Mouse (Mus musculus): Measurements from ENCODE around the gene Shld2. TPM values are rescaled to one million over a fixed set of nuclear protein-coding genes. Genes with fewer than 3 reads are reported as not detected.
"Not testable (repeated sequence)": the region's sequence is repeated elsewhere in the genome, so short reads cannot be mapped to it uniquely, and the experiment has no call there.

The Shld2 gene
- polyA plus RNA-seq, 1 experiment from 2014 or later = 9.0 TPM

- H3K9me3 ChIP-seq; H3K27ac ChIP-seq; DNase-seq (ENCODE audit: low spot score); H3K4me3 ChIP-seq; H3K27me3 ChIP-seq (ENCODE audit: insufficient read depth, poor library complexity, severe bottlenecking): not testable (repeated sequence)
- H3K4me1 ChIP-seq = peaks cover 18% of the 10 kb centered on the region
- 87% methylated on average over 8 of the region's 8 CpGs for WGBS
- peaks cover 14% of the 10 kb centered on the region for H3K36me3 ChIP-seq
These were observed 4.1 kb upstream of the Shld2 start for GRCm38 (mm10) chr14:34314383-34314782.

- H3K4me1 ChIP-seq = peaks cover 18% of the 10 kb centered on the region
- no peaks in the 10 kb centered on the region for H3K27me3 ChIP-seq (ENCODE audit: insufficient read depth, poor library complexity, severe bottlenecking)
- WGBS = 54% methylated on average over 3 of the region's 3 CpGs
- H3K36me3 ChIP-seq = peaks cover 8% of the 10 kb centered on the region; the same call in 1 of the 2 replicates
- H3K9me3 ChIP-seq = no peaks in the 10 kb centered on the region
- H3K4me3 ChIP-seq = no peak overlapping the region
- DNase-seq (ENCODE audit: low spot score) = no peak
- no peak overlapping the region for H3K27ac ChIP-seq
These were observed 3.3 kb upstream of the Shld2 start for GRCm38 (mm10) chr14:34313612-34314011.

DNA sequence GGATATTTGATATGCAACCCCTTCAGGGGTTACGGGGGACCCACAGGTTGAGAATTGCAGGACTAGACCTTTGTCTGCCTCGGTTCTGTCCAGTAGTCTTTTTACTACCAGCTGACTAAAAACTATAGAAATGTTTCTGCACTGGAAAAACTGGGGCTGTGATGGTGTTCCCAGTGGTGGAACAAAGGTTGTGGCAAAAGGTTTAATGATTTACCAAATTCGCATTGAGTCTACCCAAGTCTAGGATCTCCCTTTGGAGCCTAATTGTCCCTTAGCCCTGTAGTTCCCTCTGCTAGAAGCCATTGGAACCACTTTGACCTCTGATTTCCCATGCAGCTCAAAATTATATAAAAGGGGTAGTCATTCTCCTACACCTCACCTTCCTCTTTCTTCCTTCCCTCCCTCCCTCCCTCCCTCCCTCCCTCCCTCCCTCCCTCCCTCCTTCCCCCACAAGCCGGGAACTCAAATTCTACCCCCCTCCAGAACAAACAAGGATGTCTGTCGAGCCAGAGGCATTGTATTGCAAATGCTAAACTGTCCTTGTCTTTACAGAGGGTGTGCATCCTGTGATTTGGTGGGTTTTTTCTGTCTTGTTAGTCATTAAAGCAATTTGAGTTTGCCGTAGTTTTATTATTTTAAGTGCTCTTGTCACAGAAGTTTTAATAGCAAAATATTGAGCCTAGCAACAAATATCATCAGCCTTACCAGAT lies 2.2 kb upstream of the Shld2 start:
- Histone ChIP-seq H3K36me3 (peaks cover 5% of the 10 kb centered on the region; the same call in 1 of the 2 replicates), H3K27ac (no peak overlapping the region), H3K27me3 (ENCODE audit: insufficient read depth, poor library complexity, severe bottlenecking) (no peaks in the 10 kb centered on the region), H3K4me3 (peak overlapping the region; percentile 95), H3K9me3 (no peaks in the 10 kb centered on the region), H3K4me1 (peaks cover 18% of the 10 kb centered on the region)
- no peak for DNase-seq (ENCODE audit: low spot score)
- WGBS = 29% methylated on average over 5 of the region's 6 CpGs

DNA sequence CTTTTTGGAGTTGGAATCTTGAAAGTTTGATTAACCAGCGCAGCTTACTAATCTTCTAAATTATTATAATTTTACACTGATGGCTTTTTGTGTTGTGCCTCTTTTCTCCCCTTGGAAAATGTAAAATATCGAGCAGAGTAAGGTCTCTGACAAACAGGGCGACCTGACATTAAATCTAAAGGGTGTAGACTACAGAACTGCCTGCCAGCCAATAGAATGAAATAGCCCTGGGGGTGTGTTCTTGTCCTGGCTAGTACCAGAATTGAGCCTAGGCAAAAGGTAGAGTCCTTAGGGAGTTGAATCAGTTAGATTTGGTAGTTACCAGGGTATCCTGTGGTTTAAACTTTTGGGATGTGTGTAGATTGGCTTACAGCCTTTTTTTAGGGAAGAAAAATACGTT lies 1.4 kb upstream of the Shld2 start:
- Histone ChIP-seq H3K27ac (peak overlapping the region; percentile 98), H3K36me3 (peaks cover 3% of the 10 kb centered on the region; the same call in 1 of the 2 replicates), H3K9me3 (no peaks in the 10 kb centered on the region), H3K4me1 (peaks cover 18% of the 10 kb centered on the region), H3K4me3 (peak overlapping the region; percentile 95), H3K27me3 (ENCODE audit: insufficient read depth, poor library complexity, severe bottlenecking) (no peaks in the 10 kb centered on the region)
- DNase-seq (ENCODE audit: low spot score) = no peak
- WGBS = 2% methylated on average over 4 of the region's 4 CpGs

- peak overlapping the region; percentile 95 for H3K4me3 ChIP-seq
- H3K36me3 ChIP-seq = peaks cover 3% of the 10 kb centered on the region; the same call in 1 of the 2 replicates
- DNase-seq (ENCODE audit: low spot score) = peak; percentile 77
- WGBS = under 1% methylated on average over 47 of the region's 47 CpGs
- H3K27me3 ChIP-seq (ENCODE audit: insufficient read depth, poor library complexity, severe bottlenecking) = no peaks in the 10 kb centered on the region
- H3K9me3 ChIP-seq = no peaks in the 10 kb centered on the region
- H3K27ac ChIP-seq = peak overlapping the region; percentile 98
- H3K4me1 ChIP-seq = peaks cover 18% of the 10 kb centered on the region
These were observed 833 bp upstream of the Shld2 start for GRCm38 (mm10) chr14:34311021-34311631.

GRCm38 (mm10) chr14:34309907-34310233 lies 423 bp downstream of the Shld2 start:
- Histone ChIP-seq H3K9me3 (no peaks in the 10 kb centered on the region), H3K27me3 (ENCODE audit: insufficient read depth, poor library complexity, severe bottlenecking) (no peaks in the 10 kb centered on the region), H3K4me3 (peak overlapping the region; percentile 95), H3K27ac (peak overlapping the region; percentile 98), H3K4me1 (peaks cover 18% of the 10 kb centered on the region), H3K36me3 (peaks cover 3% of the 10 kb centered on the region; the same call in 1 of the 2 replicates)
- no peak for DNase-seq (ENCODE audit: low spot score)
- 10% methylated on average over 5 of the region's 5 CpGs for WGBS

- Histone ChIP-seq H3K9me3 (no peaks in the 10 kb centered on the region), H3K4me3 (peak overlapping the region; percentile 95; the same call in 1 of the 2 replicates), H3K27ac (peak overlapping the region; percentile 98; the same call in 1 of the 2 replicates), H3K27me3 (ENCODE audit: insufficient read depth, poor library complexity, severe bottlenecking) (no peaks in the 10 kb centered on the region), H3K4me1 (peaks cover 18% of the 10 kb centered on the region), H3K36me3 (peaks cover 3% of the 10 kb centered on the region; the same call in 1 of the 2 replicates)
- WGBS = 91% methylated on average over 4 of the region's 4 CpGs
- DNase-seq (ENCODE audit: low spot score) = no peak
These were observed 1.0 kb downstream of the Shld2 start for GRCm38 (mm10) chr14:34309266-34309665.

- Histone ChIP-seq H3K36me3 (peaks cover 4% of the 10 kb centered on the region; the same call in 1 of the 2 replicates), H3K9me3 (no peaks in the 10 kb centered on the region), H3K4me3 (no peak overlapping the region), H3K27ac (no peak overlapping the region), H3K27me3 (ENCODE audit: insufficient read depth, poor library complexity, severe bottlenecking) (no peaks in the 10 kb centered on the region), H3K4me1 (0 out of 2 replicates have a peak, but pooled peaks cover 6% of the 10 kb centered on the region)
- peak; percentile 39 for DNase-seq (ENCODE audit: low spot score)
- WGBS = 31% methylated on average over 5 of the region's 5 CpGs
These were observed 7.0 kb downstream of the Shld2 start for GRCm38 (mm10) chr14:34303265-34303680.

DNA sequence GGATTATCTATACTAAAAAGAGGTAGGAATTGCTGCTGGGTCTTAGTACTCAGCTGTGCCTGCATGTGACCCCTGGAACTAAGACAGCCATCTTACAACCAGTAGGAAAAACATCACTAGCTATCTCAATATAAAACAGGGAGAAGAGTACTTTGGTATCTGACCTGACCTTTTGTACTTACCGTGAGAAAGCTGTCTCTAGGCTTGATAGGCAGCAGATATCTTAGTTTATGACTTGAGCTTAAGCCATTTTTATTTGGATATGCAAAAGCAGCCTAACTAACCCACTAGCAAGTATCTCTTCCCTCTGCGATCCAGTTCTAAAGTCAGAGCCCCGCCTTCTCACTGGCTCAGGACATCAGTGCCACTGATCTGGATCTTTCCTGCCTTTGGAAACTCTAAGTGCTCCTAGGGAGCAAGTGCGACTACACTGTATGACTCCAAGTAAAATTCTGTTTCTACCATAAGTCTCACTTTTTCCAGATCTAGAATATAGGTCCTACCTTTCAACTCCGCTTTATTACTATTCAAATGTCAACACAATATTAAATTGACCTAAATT lies 7.5 kb downstream of the Shld2 start:
- Histone ChIP-seq H3K4me3 (no peak overlapping the region), H3K27me3 (ENCODE audit: insufficient read depth, poor library complexity, severe bottlenecking) (no peaks in the 10 kb centered on the region), H3K4me1 (peaks cover 7% of the 10 kb centered on the region), H3K9me3 (no peaks in the 10 kb centered on the region), H3K36me3 (peaks cover 4% of the 10 kb centered on the region; the same call in 1 of the 2 replicates), H3K27ac (no peak overlapping the region)
- WGBS = 68% methylated on average over 5 of the region's 5 CpGs
- DNase-seq (ENCODE audit: low spot score) = no peak

DNA sequence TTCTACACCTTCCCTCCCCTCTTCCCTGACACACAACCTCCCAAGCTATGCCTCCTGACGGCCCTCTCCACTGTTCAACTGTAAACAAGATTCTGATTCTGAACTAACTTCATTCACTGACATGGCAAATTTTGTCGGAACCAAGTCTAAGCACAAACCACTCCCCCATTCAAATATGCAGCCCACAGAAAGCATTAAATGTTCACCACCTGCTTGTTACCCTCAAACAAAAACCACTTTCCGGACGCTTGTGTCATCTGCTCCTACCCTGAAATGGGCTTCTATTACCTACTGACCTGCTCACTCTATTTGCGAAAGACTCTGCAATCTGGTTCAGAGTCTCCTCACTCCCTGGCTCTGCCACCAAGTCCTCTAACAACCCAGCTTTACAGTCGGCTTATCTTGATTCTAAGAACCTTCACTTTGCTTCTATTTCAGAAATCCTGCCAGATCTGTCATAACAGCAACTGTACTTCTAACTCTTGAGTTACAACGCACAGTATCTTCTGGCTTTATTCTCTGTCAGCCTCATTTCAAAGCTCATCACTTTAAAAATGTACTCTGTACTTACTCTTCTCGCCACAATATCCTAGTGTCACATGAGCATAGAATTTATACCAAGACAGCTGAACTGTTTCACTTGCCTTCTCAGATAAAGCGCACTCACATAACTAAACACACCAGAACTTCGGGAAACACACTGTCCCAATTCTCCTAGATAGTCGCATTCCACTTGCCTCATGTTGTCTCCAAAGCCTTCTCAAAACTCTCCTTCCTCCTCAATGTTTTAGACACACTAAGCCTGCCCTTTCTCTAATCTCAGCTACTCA lies 11.2 kb downstream of the Shld2 start:
- no peaks in the 10 kb centered on the region for H3K27me3 ChIP-seq (ENCODE audit: insufficient read depth, poor library complexity, severe bottlenecking)
- peaks cover 4% of the 10 kb centered on the region; the same call in 1 of the 2 replicates for H3K36me3 ChIP-seq
- peaks cover 10% of the 10 kb centered on the region for H3K4me1 ChIP-seq
- H3K9me3 ChIP-seq = no peaks in the 10 kb centered on the region
- 71% methylated on average over 11 of the region's 11 CpGs for WGBS
- no peak overlapping the region for H3K27ac ChIP-seq
- no peak overlapping the region for H3K4me3 ChIP-seq
- DNase-seq (ENCODE audit: low spot score) = no peak

GRCm38 (mm10) chr14:34297634-34298033 lies 12.7 kb downstream of the Shld2 start:
- peaks cover 10% of the 10 kb centered on the region for H3K4me1 ChIP-seq
- WGBS = 23% methylated on average over 2 of the region's 2 CpGs
- 0 out of 2 replicates have a peak overlapping the region, but pooled peaks have one; percentile 29 for H3K27ac ChIP-seq

GRCm38 (mm10) chr14:34297038-34297437 lies 13.3 kb downstream of the Shld2 start:
- WGBS = 28% methylated on average over 4 of the region's 4 CpGs
- Histone ChIP-seq H3K4me1 (peaks cover 10% of the 10 kb centered on the region), H3K27ac (no peak overlapping the region), H3K9me3 (no peaks in the 10 kb centered on the region), H3K4me3 (no peak overlapping the region), H3K36me3 (peaks cover 2% of the 10 kb centered on the region; the same call in 1 of the 2 replicates), H3K27me3 (ENCODE audit: insufficient read depth, poor library complexity, severe bottlenecking) (no peaks in the 10 kb centered on the region)
- DNase-seq (ENCODE audit: low spot score) = no peak

More at GRCm38 (mm10) chr14:34297634-34298033, 12.7 kb downstream of the Shld2 start:
- Histone ChIP-seq H3K27me3 (ENCODE audit: insufficient read depth, poor library complexity, severe bottlenecking) (no peaks in the 10 kb centered on the region), H3K36me3 (peaks cover 4% of the 10 kb centered on the region; the same call in 1 of the 2 replicates), H3K9me3 (no peaks in the 10 kb centered on the region), H3K4me3 (no peak overlapping the region)
- DNase-seq (ENCODE audit: low spot score) = no peak
